Mouse (Mus musculus) intestine, embryonic 14.5 days (tissue): ENCODE results near the gene Ankk1. TPM values are rescaled to one million over a fixed set of nuclear protein-coding genes. Genes with fewer than 3 reads are reported as not detected.
A peak's percentile ranks its signal among the peaks of the same experiment; 100 is the strongest.

Experiments
- ATAC-seq: fragments of 200-750 bp; cut with Nextera tagmentation; replicated peaks from 2 replicates; pipeline ENCODE4 v1.8.0; 2017; ENCODE audit warnings: low read depth, moderate number of reproducible peaks, moderate TSS enrichment, moderate library complexity; ENCODE audit not compliant: low FRiP score, low TSS enrichment
- DNase-seq: peaks from one replicate; pipeline ENCODE4 v3.0.0-alpha.2; 2018; ENCODE audit warnings: low spot score
- H3K27ac ChIP-seq: fragments of 300-500 bp; sonication (generic); 2 replicates; pipeline ENCODE4 v1.5.1; 2014; ENCODE audit warnings: low read depth, mild to moderate bottlenecking, control low read depth
- H3K27me3 ChIP-seq: fragments of 300-500 bp; sonication (generic); replicated peaks from 2 replicates; pipeline ENCODE4 v1.6.1; 2014; ENCODE audit warnings: low read length, control low read depth; ENCODE audit not compliant: control insufficient read depth, insufficient read depth
- H3K36me3 ChIP-seq: fragments of 300-500 bp; sonication (generic); 2 replicates; pipeline ENCODE4 v1.6.1; 2014; ENCODE audit warnings: low read length, control low read depth; ENCODE audit not compliant: control insufficient read depth, insufficient read depth
- H3K4me1 ChIP-seq: fragments of 300-500 bp; sonication (generic); replicated peaks from 2 replicates; pipeline ENCODE4 v1.6.1; 2014; ENCODE audit warnings: low read length, control low read depth, mixed read lengths; ENCODE audit not compliant: control insufficient read depth, insufficient read depth
- H3K4me2 ChIP-seq: fragments of 300-500 bp; sonication (generic); 2 replicates; pipeline ENCODE4 v1.6.1; 2014; ENCODE audit warnings: low read length
- H3K4me3 ChIP-seq: fragments of 300-500 bp; sonication (generic); 2 replicates; pipeline ENCODE4 v1.5.1; 2014; ENCODE audit warnings: low read depth, low read length, control low read depth, mixed read lengths
- H3K9ac ChIP-seq: fragments of 300-500 bp; sonication (generic); 2 replicates; pipeline ENCODE4 v1.6.1; 2014; ENCODE audit warnings: mild to moderate bottlenecking, low read length
- H3K9me3 ChIP-seq: fragments of 300-500 bp; sonication (generic); 2 replicates; pipeline ENCODE4 v1.6.1; 2016; ENCODE audit warnings: low read length, control low read depth; ENCODE audit not compliant: control insufficient read depth
- WGBS: fragments of 180-500 bp; shearing (Covaris S2); extraction: QIAGEN DNeasy Blood & Tissue Kit; methylation state at CpG from one replicate; pipeline ENCODE4 v1.1.7; 2014; 5-methylcytosine and 5-hydroxymethylcytosine counted together
- polyA plus RNA-seq: library from polyadenylated mRNA; unstranded; fragments of >200 nt; fragmentation: Nextera tagmentation; extraction: Ambion mirVana; gene quantifications from 2 replicates; pipeline ENCODE4 v1.2.1, GENCODE M21; 2014

Gene Ankk1
- polyA plus RNA-seq, 1 experiment from 2014 or later = not detected

- ATAC-seq (no peak), DNase-seq (no peak)
- no peak overlapping the region for H3K27ac ChIP-seq
- no peaks in the 10 kb centered on the region for H3K9me3 ChIP-seq
- no peaks in the 10 kb centered on the region for H3K4me1 ChIP-seq
- H3K4me2 ChIP-seq = no peak overlapping the region
- no peak overlapping the region for H3K4me3 ChIP-seq
- H3K36me3 ChIP-seq = no peaks in the 10 kb centered on the region
- H3K27me3 ChIP-seq = no peaks in the 10 kb centered on the region
- WGBS = 89% methylated on average over 6 of the region's 6 CpGs
- no peak overlapping the region for H3K9ac ChIP-seq
These were observed 42.0 kb downstream of the Ankk1 start for GRCm38 (mm10) chr9:49384855-49385254.

DNA sequence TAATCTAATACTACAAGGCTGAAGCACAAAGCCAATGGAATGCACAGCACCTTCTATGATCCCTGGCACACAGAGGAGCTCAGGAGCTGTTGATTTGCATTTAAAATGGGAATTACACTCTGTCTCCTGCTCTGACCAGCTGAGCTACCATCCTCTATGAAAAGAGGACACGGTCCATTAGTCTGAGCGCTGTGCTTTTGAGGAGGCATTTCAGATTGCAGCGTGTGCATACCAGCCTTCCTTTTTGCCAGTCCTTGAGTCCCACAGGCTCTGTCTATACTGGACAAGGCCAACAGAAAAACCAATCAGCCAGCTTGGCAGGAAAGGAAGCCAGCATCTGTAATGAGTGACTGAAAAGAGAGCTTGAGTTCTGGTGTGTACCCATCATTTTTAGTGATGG, 42.8 kb downstream of the Ankk1 start:
- ATAC-seq (no peak), DNase-seq (no peak)
- no peaks in the 10 kb centered on the region for H3K4me1 ChIP-seq
- no peak overlapping the region for H3K4me2 ChIP-seq
- H3K9me3 ChIP-seq = no peaks in the 10 kb centered on the region
- no peak overlapping the region for H3K27ac ChIP-seq
- 92% methylated on average over 3 of the region's 3 CpGs for WGBS
- H3K27me3 ChIP-seq = no peaks in the 10 kb centered on the region
- H3K36me3 ChIP-seq = no peaks in the 10 kb centered on the region
- H3K4me3 ChIP-seq = no peak overlapping the region
- H3K9ac ChIP-seq = no peak overlapping the region

DNA sequence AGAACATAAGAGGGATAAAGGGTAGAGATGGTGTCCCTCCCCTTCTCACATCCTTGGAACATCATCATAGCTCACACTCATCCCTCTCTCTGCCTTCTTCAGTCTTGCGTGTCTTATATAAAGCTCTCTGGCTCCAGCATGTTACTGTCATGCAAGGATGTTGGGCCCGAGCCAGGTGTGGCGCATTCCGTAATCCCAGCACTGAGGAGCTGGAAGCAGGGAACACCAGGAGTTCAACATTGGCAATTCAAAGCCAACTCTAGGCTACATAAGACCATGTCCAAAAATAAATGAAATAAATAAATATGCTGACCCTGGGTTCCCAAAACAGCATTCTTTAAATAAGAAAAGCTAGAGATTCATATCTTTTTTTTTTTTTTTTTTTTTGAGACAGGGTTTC, 46.9 kb downstream of the Ankk1 start:
- Histone ChIP-seq H3K4me3 (no peak overlapping the region), H3K27me3 (no peaks in the 10 kb centered on the region), H3K9me3 (no peaks in the 10 kb centered on the region), H3K27ac (no peak overlapping the region), H3K4me2 (no peak overlapping the region), H3K36me3 (no peaks in the 10 kb centered on the region), H3K9ac (no peak overlapping the region), H3K4me1 (no peaks in the 10 kb centered on the region)
- WGBS = 89% methylated on average over 4 of the region's 4 CpGs
- DNase-seq (no peak), ATAC-seq (no peak)

- no peak overlapping the region for H3K9ac ChIP-seq
- no peak overlapping the region for H3K27ac ChIP-seq
- 0 out of 2 replicates have a peak, but pooled peaks cover 2% of the 10 kb centered on the region for H3K9me3 ChIP-seq
- ATAC-seq = no peak
- no peaks in the 10 kb centered on the region for H3K27me3 ChIP-seq
- 83% methylated on average over 2 of the region's 2 CpGs for WGBS
- no peak overlapping the region for H3K4me3 ChIP-seq
- DNase-seq = no peak
- H3K36me3 ChIP-seq = no peaks in the 10 kb centered on the region
- H3K4me1 ChIP-seq = no peaks in the 10 kb centered on the region
- H3K4me2 ChIP-seq = no peak overlapping the region
These were observed 52.9 kb downstream of the Ankk1 start for GRCm38 (mm10) chr9:49373946-49374345.

DNA sequence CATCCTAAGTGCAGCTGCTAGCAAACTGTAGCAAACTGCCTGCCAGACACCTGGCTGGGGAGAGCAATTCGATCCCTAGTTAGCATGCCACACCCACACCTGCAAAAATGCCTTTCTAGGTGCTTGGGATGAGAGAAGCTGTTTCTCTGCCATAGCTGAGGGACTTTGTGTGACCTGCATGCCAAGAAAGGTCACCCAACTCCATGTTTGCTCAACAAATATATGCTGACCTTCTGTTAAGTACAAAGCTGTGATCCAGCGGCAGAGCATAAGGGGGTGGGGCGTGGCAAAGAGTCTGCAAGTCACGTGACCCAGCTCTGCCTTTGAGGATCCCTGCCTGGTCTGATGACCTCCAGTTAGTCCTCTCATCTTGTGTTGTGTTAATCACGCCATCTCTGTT, 61.1 kb downstream of the Ankk1 start:
- Histone ChIP-seq H3K27ac (no peak overlapping the region), H3K4me3 (no peak overlapping the region), H3K27me3 (no peaks in the 10 kb centered on the region), H3K9me3 (no peaks in the 10 kb centered on the region), H3K4me2 (no peak overlapping the region), H3K9ac (no peak overlapping the region), H3K4me1 (0 out of 2 replicates have a peak, but pooled peaks cover 4% of the 10 kb centered on the region), H3K36me3 (no peaks in the 10 kb centered on the region)
- ATAC-seq (peak; percentile 32; the same call in 1 of the 2 replicates), DNase-seq (peak; percentile 55)
- WGBS = 6% methylated on average over 5 of the region's 5 CpGs

Other genes with a start within 250 kb of the Ankk1 start
- not detected in 2 replicates for gene Gm4894, start 176.5 kb downstream of the Ankk1 start, polyA plus RNA-seq
- gene Drd2, start 86.4 kb downstream of the Ankk1 start, polyA plus RNA-seq = 0.20 TPM in 1 of 2 replicates, not detected in the other
- 0.97 and 1.1 TPM in 2 replicates for gene Ttc12, start 59.2 kb upstream of the Ankk1 start, polyA plus RNA-seq